ENCODE assay signal across 7 mouse cellular contexts in the genomic region with DNA sequence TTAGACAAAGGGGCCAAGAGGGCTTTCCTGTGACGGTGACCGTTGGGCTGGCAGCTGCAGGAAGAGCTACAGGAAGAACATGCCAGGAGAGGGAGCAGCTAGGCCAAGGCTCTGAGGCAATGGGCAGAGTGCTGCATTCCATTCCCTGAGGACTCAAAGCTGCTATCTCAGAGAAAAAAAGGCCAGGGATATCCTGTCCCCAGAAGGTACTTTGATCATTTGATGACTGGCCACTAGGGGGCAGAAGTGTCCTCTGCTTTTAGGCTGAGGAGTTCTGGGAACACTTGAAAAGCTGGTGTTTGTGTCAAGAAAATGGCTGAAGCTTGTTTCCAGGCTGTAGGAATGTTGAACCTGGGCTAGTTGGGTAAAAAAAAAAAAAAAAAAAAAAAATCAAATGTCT. TPM values are rescaled to one million over a fixed set of nuclear protein-coding genes. Genes with fewer than 3 reads are reported as not detected.
A peak's percentile ranks its signal among the peaks of the same experiment; 100 is the strongest.
DNase-seq lines count a peak whose midpoint lies in the region; ATAC-seq lines count a peak whose summit lies in the region.

No protein-coding gene starts in this region.

- no peak overlapping the region for H3K27ac ChIP-seq in intestine, embryonic 14.5 days (ENCODE audit: low read depth)
- no peak overlapping the region for H3K27ac ChIP-seq in midbrain, embryonic 12.5 days (replicated peaks)

- no peaks in the 10 kb centered on the region for H3K9me3 ChIP-seq in intestine, embryonic 14.5 days (ENCODE audit: control insufficient read depth, low read length)
- H3K9me3 ChIP-seq in midbrain, embryonic 12.5 days: no peaks in the 10 kb centered on the region

- no peaks in the 10 kb centered on the region for H3K27me3 ChIP-seq in intestine, embryonic 14.5 days (replicated peaks; ENCODE audit: control insufficient read depth, insufficient read depth, low read length)
- no peaks in the 10 kb centered on the region; the same call in 1 of the 2 replicates for H3K27me3 ChIP-seq in midbrain, embryonic 12.5 days

- no peak overlapping the region for H3K4me2 ChIP-seq in intestine, embryonic 14.5 days (ENCODE audit: low read length)
- no peak overlapping the region for H3K4me2 ChIP-seq in midbrain, embryonic 12.5 days (replicated peaks)

- WGBS in intestine, embryonic 14.5 days: 22% methylated on average over 2 of the region's 2 CpGs
- 40% methylated on average over 2 of the region's 2 CpGs for WGBS in midbrain, embryonic 12.5 days

- H3K36me3 ChIP-seq in intestine, embryonic 14.5 days (ENCODE audit: control insufficient read depth, insufficient read depth, low read length): no peaks in the 10 kb centered on the region
- H3K36me3 ChIP-seq in midbrain, embryonic 12.5 days: no peaks in the 10 kb centered on the region

- ATAC-seq in intestine, embryonic 14.5 days (replicated peaks; ENCODE audit: low FRiP score, low TSS enrichment, low read depth): no peak; the same call in 1 of the 2 replicates
- peak; percentile 38; the same call in 1 of the 2 replicates for ATAC-seq in midbrain, embryonic 12.5 days (ENCODE audit: low FRiP score, low read depth)

- no peak overlapping the region for H3K4me3 ChIP-seq in intestine, embryonic 14.5 days (ENCODE audit: low read depth, low read length)
- no peak overlapping the region for H3K4me3 ChIP-seq in midbrain, embryonic 12.5 days

- no peaks in the 10 kb centered on the region for H3K4me1 ChIP-seq in intestine, embryonic 14.5 days (replicated peaks; ENCODE audit: control insufficient read depth, insufficient read depth, low read length)
- H3K4me1 ChIP-seq in midbrain, embryonic 12.5 days: no peaks in the 10 kb centered on the region

- H3K9ac ChIP-seq in intestine, embryonic 14.5 days (ENCODE audit: low read length): no peak overlapping the region
- no peak overlapping the region for H3K9ac ChIP-seq in midbrain, embryonic 12.5 days (replicated peaks)

- DNase-seq in adipocyte (ENCODE audit: low spot score): peak; percentile 90
- peak; percentile 81 to 93 for DNase-seq in cerebellum, postnatal 25 days
- peak; percentile 51 to 63 for DNase-seq in gastrocnemius, adult 8-10 months (ENCODE audit: low spot score in 2 of 2)
- DNase-seq in intestine, embryonic 14.5 days (ENCODE audit: low spot score): peak; percentile 89
- DNase-seq in left cerebral cortex, adult 8-10 months (ENCODE audit: low spot score in 2 of 2): peak; percentile 54 to 63
- DNase-seq in spleen, adult 12 weeks (ENCODE audit: low spot score): peak; percentile 27

RNA-seq across cellular contexts. Expression of a gene that starts 23.9 kb away (rescaled TPM):
- total RNA-seq in gastrocnemius, adult 8-10 months (2022): 1 to 10 TPM; 1.7 to 2.7 (median 2.1) TPM
- polyA plus RNA-seq in intestine, embryonic 14.5 days (2014; fragmentation: Nextera tagmentation; extraction: Ambion mirVana): 3.0 and 4.3 TPM in 2 replicates
- 1 to 10 TPM; 1.2 to 7.3 (median 3.3) TPM for total RNA-seq in left cerebral cortex, adult 8-10 months (2022)
- polyA plus RNA-seq in midbrain, embryonic 12.5 days (2016; fragmentation: Nextera tagmentation; extraction: Ambion mirVana): 0.62 and 0.93 TPM in 2 replicates

RNA-seq across cellular contexts. Expression of a gene that starts 31.4 kb away (rescaled TPM):
- total RNA-seq in gastrocnemius, adult 8-10 months (2022): not detected
- 0.51 and 0.52 TPM in 2 replicates for polyA plus RNA-seq in intestine, embryonic 14.5 days (2014; fragmentation: Nextera tagmentation; extraction: Ambion mirVana)
- total RNA-seq in left cerebral cortex, adult 8-10 months (2022): under 1 TPM in 2 of 4 experiments, not detected in 2; 0.06 to 0.13 TPM
- polyA plus RNA-seq in midbrain, embryonic 12.5 days (2016; fragmentation: Nextera tagmentation; extraction: Ambion mirVana): not detected in 2 replicates

Comparison
In these comparisons a context has a peak if more than half of its experiments do, and no peak if none do; other contexts are left out.
1. DNase-seq: peak in every context shown above with its lines; median percentile 90 in adipocyte; 89 in intestine, embryonic 14.5 days; 87 in cerebellum, postnatal 25 days; 58 in left cerebral cortex, adult 8-10 months; 57 in gastrocnemius, adult 8-10 months; 27 in spleen, adult 12 weeks.